Mouse (Mus musculus): Measurements from ENCODE around the gene Nav3. TPM values are rescaled to one million over a fixed set of nuclear protein-coding genes. Genes with fewer than 3 reads are reported as not detected.

Gene Nav3
- total and polyA plus RNA-seq, 3 experiments = not detected

- no peak overlapping the region for H3K4me3 ChIP-seq (ENCODE audit: control insufficient read depth in 1 of 2, insufficient read depth in 1 of 2, low read depth in 2 of 2, low read length in 2 of 2)
- H3K27ac ChIP-seq (ENCODE audit: control insufficient read depth, low read depth, low read length) = no peak overlapping the region
- no peaks in the 10 kb centered on the region for H3K27me3 ChIP-seq (ENCODE audit: control insufficient read depth in 1 of 2, insufficient read depth in 2 of 2, low read length in 2 of 2)
- no peaks in the 10 kb centered on the region for H3K4me1 ChIP-seq (ENCODE audit: control insufficient read depth in 1 of 2, insufficient read depth in 2 of 2, low read length in 2 of 2)
- H3K79me2 ChIP-seq (ENCODE audit: control insufficient read depth, insufficient read depth, low read length, poor library complexity) = no peaks in the 10 kb centered on the region
- H3K9ac ChIP-seq (ENCODE audit: control insufficient read depth, low read depth, low read length, poor library complexity, severe bottlenecking) = no peak overlapping the region
- H3K9me3 ChIP-seq (replicated peaks; ENCODE audit: insufficient read depth, low read length) = no peaks in the 10 kb centered on the region
- H3K36me3 ChIP-seq (ENCODE audit: control insufficient read depth in 1 of 2, insufficient read depth in 2 of 2, low read length in 2 of 2) = no peaks in the 10 kb centered on the region
- DNase-seq (ENCODE audit: low read depth, low spot score) = no peak
- TF ChIP-seq MEF2A (IDR thresholded peaks at IDR 0.05; ENCODE audit: extremely low read depth, insufficient replicate concordance, low read depth, low read length, poor library complexity, severe bottlenecking) = no peak
- no peak for TF ChIP-seq SMC3 (IDR thresholded peaks at IDR 0.05; ENCODE audit: low read depth, low read length)
- TF ChIP-seq MYC (IDR thresholded peaks at IDR 0.05; ENCODE audit: low read depth, low read length) = no peak
- TF ChIP-seq GATA1 (IDR thresholded peaks at IDR 0.05; ENCODE audit: low read depth, low read length) = no peak
- no peak for TF ChIP-seq RCOR1 (IDR thresholded peaks at IDR 0.05; ENCODE audit: low read depth, low read length)
- no peak for TF ChIP-seq ZNF384 (IDR thresholded peaks at IDR 0.05; ENCODE audit: low read depth, low read length)
- TF ChIP-seq MAX (IDR thresholded peaks at IDR 0.05; ENCODE audit: low read length) = no peak
- no peak for TF ChIP-seq BHLHE40 (IDR thresholded peaks at IDR 0.05; ENCODE audit: borderline replicate concordance, low read depth, low read length)
- TF ChIP-seq CHD2 (IDR thresholded peaks at IDR 0.05; ENCODE audit: low read length) = no peak
- TF ChIP-seq HCFC1 (IDR thresholded peaks at IDR 0.05; ENCODE audit: low read depth, low read length) = no peak
- no peak for TF ChIP-seq TAL1 (IDR thresholded peaks at IDR 0.05; ENCODE audit: low read length)
Measured at GRCm38 (mm10) chr10:110431078-110431477, 24.9 kb downstream of the Nav3 start.

GRCm38 (mm10) chr10:110429578-110429977 is 26.4 kb downstream of the Nav3 start:
- TF ChIP-seq ETS1 (IDR thresholded peaks at IDR 0.05; ENCODE audit: low read depth, low read length) (no peak), ZC3H11A (IDR thresholded peaks at IDR 0.05; ENCODE audit: low read depth, low read length) (no peak), NELFE (IDR thresholded peaks at IDR 0.05; ENCODE audit: low read depth, low read length) (no peak), HCFC1 (IDR thresholded peaks at IDR 0.05; ENCODE audit: low read depth, low read length) (no peak), SIN3A (IDR thresholded peaks at IDR 0.05; ENCODE audit: low read length) (no peak), MYB (IDR thresholded peaks at IDR 0.05; ENCODE audit: low read depth, low read length) (no peak), USF2 (IDR thresholded peaks at IDR 0.05; ENCODE audit: borderline replicate concordance in 1 of 2, insufficient read depth in 1 of 2, low read depth in 1 of 2, low read length in 2 of 2) (no peak), GABPA (IDR thresholded peaks at IDR 0.05; ENCODE audit: low read depth, low read length) (no peak), USF1 (IDR thresholded peaks at IDR 0.05; ENCODE audit: low read depth, low read length) (no peak), GATA1 (IDR thresholded peaks at IDR 0.05; ENCODE audit: low read depth, low read length) (no peak), E2F4 (IDR thresholded peaks at IDR 0.05; ENCODE audit: borderline replicate concordance, low read depth, low read length) (no peak), ELF1 (IDR thresholded peaks at IDR 0.05; ENCODE audit: low read depth, low read length) (no peak), MAX (IDR thresholded peaks at IDR 0.05; ENCODE audit: low read length) (no peak), CHD2 (IDR thresholded peaks at IDR 0.05; ENCODE audit: low read length) (no peak), MAZ (IDR thresholded peaks at IDR 0.05; ENCODE audit: low read depth, low read length) (no peak), BHLHE40 (IDR thresholded peaks at IDR 0.05; ENCODE audit: borderline replicate concordance, low read depth, low read length) (no peak), MYC (IDR thresholded peaks at IDR 0.05; ENCODE audit: low read depth, low read length) (no peak), ZMIZ1 (IDR thresholded peaks at IDR 0.05; ENCODE audit: low read depth, low read length) (no peak)
- H3K9me3 ChIP-seq (replicated peaks; ENCODE audit: insufficient read depth, low read length) = no peaks in the 10 kb centered on the region
- H3K27me3 ChIP-seq (ENCODE audit: control insufficient read depth in 1 of 2, insufficient read depth in 2 of 2, low read length in 2 of 2) = no peaks in the 10 kb centered on the region
- no peak overlapping the region for H3K27ac ChIP-seq (ENCODE audit: control insufficient read depth, low read depth, low read length)
- no peaks in the 10 kb centered on the region for H3K4me1 ChIP-seq (ENCODE audit: control insufficient read depth in 1 of 2, insufficient read depth in 2 of 2, low read length in 2 of 2)
- no peaks in the 10 kb centered on the region for H3K36me3 ChIP-seq (ENCODE audit: control insufficient read depth in 1 of 2, insufficient read depth in 2 of 2, low read length in 2 of 2)
- H3K79me2 ChIP-seq (ENCODE audit: control insufficient read depth, insufficient read depth, low read length, poor library complexity) = no peaks in the 10 kb centered on the region
- H3K4me3 ChIP-seq (ENCODE audit: control insufficient read depth in 1 of 2, insufficient read depth in 1 of 2, low read depth in 2 of 2, low read length in 2 of 2) = no peak overlapping the region
- H3K9ac ChIP-seq (ENCODE audit: control insufficient read depth, low read depth, low read length, poor library complexity, severe bottlenecking) = no peak overlapping the region
- no peak for DNase-seq (ENCODE audit: low read depth, low spot score)

Measured in MEL (cell line).